Mouse (Mus musculus) adrenal gland (tissue): ENCODE results near the gene Nop2.

Experiments used
- intact Hi-C: fragments of 180-260 bp; cut with DNase I; formaldehyde crosslinking; loops from one replicate; pipeline ENCODE4 v1.15.1; 2025

The Nop2 gene

GRCm38 (mm10) chr6:125148926-125149568, 17.3 kb downstream of the Nop2 start:
- intact Hi-C loops: loop anchor here (5.0 to 10.0 kb wide), 3 partner anchors 43 to 206 kb away; partner anchors contain the start of genes Mrpl51 and Ncapd2

GRCm38 (mm10) chr6:125149569-125149950, 17.9 kb downstream of the Nop2 start:
- intact Hi-C loops: loop anchor here (5.0 to 10.0 kb wide), 3 partner anchors 43 to 205 kb away; partner anchors contain the start of genes Mrpl51 and Ncapd2

GRCm38 (mm10) chr6:125152212-125153017, 20.7 kb downstream of the Nop2 start:
- intact Hi-C loops: no loop called here

DNA sequence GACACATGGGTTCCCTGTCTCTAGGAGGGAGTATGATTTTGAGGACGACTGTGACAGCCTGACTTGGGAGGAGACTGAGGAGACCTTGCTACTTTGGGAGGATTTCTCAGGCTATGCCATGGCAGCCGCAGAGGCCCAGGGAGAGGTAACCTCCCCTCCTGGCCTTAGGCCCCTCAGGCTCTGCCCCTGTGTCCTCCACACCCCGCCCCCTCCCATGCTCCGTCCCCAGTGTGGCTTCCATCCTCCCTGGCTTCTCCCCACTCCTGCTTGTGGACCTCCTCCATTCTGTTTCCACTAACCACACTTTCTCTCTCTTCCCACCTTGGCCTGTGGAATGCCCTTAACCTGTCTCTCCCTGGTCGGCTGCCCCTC, 21.3 kb downstream of the Nop2 start:
- intact Hi-C loops: no loop called here

GRCm38 (mm10) chr6:125153682-125154081, 22.0 kb downstream of the Nop2 start:
- intact Hi-C loops: no loop called here

DNA sequence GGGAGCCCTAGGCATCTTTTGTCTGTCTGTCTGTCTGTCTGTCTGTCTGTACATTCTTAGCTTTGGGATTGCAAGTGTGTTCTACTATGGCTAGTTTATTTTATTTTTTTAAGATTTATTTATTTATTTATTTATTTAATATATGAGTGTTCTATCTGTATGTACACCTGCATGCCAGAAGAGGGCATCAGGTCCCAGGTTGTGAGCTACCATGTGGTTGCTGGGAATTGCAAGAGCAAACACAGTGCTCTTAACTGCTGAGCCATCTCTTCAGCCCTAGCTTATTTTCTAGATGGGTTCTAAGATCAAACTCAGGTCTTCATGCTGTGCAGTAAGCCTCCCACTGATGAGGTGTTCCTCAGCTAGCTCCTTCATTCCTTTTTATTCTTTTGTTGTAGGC, 22.8 kb downstream of the Nop2 start:
- intact Hi-C loops: no loop called here

- intact Hi-C loops: no loop called here
Measured at GRCm38 (mm10) chr6:125155262-125155661, 23.6 kb downstream of the Nop2 start.

DNA sequence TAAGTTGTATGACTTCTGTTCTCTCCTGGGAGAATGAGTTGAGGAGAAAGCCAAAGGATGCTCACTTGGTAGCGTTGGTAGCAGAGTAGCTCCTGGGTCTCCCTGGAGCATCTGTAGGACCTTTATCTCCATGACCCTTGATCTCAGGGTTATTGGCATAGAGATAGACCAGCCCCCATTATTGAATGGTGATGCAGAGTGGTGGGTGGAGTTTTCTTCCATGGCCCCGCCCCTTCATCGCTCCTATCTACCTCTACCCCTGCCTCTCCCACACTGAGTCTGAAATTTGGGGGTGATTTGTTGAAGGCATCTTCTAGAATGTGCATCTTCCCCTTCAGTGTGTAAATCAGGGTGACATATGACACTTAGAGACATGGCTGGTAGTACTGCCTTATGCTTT, 24.8 kb downstream of the Nop2 start:
- intact Hi-C loops: no loop called here

DNA sequence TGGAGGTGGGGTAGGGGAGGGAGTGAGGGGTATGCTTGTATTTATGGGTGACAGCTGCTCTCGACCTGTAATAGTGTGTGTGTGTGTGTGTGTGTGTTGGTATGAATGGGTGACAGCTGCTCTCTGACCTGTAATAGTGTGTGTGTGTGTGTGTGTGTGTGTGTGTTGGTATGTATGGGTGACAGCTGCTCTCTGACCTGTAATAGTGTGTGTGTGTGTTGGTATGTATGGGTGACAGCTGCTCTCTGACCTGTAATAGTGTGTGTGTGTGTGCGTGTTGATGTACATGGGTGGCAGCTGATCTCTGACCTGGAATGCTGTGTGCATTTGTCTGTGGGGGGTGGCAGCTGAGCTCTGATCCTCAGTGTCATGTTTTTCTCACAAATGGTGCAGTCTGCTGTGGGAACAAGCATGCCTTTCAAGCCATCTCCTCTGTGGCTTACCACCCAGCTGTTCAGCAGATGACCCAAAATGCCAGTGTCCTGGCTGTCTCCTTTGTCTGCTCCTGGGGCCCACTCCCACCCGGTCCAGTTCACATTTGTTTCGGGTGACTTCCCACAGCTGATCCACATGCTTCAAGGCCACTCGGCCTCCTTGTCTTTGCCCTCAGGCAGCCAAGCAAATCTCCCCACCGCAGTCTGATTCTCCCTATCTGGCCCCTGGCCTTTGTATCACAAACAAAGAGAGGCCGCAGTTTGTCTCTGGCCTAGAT, 25.4 kb downstream of the Nop2 start:
- intact Hi-C loops: no loop called here

DNA sequence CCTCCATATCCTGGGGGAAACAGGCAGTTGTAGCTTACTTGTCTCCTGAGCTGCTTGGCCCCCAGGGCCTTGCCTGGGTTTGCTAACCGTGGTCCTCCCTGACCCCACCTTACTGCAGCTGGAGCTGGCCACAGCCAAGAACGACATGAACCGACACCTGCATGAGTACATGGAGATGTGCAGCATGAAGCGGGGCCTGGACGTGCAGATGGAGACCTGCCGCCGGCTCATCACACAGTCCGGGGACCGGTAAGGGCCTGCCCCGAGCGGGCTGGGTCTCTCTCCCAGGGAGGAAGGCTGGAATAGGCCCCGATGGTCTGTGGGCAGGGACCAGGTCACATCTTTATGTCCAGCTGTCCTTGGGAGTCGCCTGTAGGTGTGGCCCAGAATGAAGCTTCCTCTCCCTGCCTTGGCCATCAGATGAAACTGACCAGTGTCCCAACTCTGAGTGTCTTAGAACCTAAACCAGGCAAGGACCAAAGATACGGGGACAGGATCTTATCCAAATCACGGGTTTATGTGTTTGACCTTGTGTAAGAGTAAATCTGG, 27.3 kb downstream of the Nop2 start:
- intact Hi-C loops: no loop called here

- intact Hi-C loops: loop anchor here (5.0 kb wide), 2 partner anchors 67 to 112 kb away; no protein-coding TSS in a partner anchor
Measured at GRCm38 (mm10) chr6:125159773-125160557, 28.3 kb downstream of the Nop2 start.

DNA sequence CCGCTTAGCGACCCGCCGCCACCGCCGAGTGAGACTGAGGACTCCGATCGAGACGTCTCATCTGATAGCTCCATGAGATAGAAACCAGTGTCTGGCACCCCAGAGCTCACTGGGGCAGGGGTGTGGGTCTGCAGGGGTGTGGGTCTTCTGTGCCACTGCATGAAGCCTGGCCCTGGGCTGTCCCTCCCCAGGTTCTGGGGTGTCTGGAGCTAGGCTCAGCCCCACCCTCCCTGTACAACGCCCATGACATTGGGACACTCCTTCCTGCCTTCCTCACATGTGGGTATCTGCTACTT, 28.8 kb downstream of the Nop2 start:
- intact Hi-C loops: loop anchor here (5.0 kb wide), 2 partner anchors 67 to 112 kb away; no protein-coding TSS in a partner anchor

DNA sequence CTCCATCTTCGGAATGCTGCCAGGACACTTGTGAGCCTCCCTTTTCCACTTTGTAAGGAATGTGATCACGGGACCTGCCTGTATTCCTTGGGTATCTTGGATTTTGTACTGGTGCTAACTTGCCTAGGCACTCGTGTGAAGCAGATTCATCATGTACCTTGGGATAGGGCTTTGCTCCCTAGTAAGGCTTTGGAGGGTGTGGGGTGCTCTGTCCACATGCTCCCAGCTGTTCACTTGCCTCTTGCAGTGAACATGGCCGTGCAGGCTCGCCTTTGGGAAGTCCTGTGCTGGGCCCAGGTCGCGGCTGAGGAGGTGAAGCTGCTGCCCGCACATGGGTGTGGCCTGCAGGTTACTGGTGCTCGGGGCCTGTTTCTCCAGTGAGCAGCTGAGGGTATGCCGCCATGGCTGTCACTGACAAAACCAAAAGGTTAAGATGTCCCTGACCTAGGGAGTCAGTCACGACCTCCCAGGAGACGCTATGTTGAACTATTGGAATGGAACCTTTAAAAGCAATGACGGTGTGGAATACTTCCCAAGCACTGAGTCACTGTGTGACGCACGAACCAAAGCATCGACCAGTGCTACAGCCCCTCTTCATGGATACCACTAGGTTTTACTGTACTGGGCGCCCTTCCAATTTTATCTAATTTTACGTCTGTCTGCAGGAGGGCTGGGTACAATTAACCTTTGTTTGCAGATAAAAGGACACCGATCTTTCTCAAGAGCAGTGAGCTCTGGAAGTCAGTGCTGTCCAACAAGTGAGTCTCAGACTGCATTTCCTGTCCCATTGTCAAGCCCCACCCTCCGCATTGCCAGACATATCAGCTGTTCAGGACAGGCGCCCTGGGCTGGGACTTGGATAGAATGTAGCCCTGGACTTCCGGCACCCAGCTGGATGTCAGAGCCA, 29.4 kb downstream of the Nop2 start:
- intact Hi-C loops: loop anchor here (5.0 kb wide), 2 partner anchors 66 to 111 kb away; no protein-coding TSS in a partner anchor

DNA sequence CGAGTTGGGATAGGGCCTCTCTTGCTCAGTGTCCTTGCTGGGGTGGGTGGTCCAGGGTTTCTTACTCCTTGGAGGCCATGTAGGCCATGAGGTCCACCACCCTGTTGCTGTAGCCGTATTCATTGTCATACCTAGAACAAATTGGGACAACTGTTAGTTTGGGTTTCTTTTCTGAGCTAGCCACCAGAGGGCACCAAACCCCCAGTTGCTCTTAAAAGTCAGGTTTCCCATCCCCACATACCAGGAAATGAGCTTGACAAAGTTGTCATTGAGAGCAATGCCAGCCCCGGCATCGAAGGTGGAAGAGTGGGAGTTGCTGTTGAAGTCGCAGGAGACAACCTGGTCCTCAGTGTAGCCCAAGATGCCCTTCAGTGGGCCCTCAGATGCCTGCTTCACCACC, 30.3 kb downstream of the Nop2 start:
- intact Hi-C loops: loop anchor here (5.0 kb wide), 2 partner anchors 65 to 110 kb away; no protein-coding TSS in a partner anchor

GRCm38 (mm10) chr6:125162615-125163305, 31.1 kb downstream of the Nop2 start:
- intact Hi-C loops: loop anchor here (5.0 kb wide), 2 partner anchors 65 to 110 kb away; no protein-coding TSS in a partner anchor

DNA sequence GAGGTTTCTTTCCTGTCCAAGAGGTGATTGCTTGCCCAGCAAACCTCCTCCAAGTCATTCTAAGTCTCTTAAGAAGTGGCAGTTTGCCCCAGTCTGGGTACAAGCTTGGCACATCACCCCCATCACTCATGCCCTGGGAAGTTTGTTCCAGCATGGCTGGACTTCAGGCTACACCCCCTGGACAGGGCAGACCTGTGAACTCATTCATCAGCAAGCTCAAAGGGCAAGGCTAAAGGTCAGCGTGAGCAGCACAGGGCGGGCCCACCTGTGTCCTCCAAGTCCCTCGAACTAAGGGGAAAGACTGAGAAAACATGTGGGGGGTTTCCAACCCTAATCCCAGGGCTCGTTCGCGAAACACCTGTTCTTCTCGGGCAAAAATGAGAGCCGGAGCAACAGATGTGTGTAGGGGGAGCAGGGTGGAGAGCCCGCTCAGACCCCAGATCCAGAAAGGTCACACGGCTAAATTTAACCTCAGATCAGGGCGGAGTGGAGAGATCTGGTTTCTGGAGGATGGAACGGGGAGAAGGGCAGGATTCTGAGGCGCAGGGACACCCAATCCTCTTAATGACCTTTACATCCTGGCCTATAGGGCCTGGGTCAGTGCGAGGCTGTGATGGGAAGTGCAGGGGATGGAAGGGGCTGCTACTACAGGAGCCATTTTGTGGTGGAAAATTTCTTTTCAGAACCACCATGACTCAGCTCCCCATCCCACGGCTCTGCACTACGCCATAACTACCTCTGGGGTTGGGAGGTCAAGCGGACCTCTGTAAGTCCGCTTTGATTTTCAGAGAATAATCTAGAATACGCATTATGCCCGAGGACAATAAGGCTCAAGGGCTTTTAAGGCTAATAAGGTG, 32.3 kb downstream of the Nop2 start:
- intact Hi-C loops: loop anchor here (5.0 kb wide), 2 partner anchors 63 to 108 kb away; no protein-coding TSS in a partner anchor

DNA sequence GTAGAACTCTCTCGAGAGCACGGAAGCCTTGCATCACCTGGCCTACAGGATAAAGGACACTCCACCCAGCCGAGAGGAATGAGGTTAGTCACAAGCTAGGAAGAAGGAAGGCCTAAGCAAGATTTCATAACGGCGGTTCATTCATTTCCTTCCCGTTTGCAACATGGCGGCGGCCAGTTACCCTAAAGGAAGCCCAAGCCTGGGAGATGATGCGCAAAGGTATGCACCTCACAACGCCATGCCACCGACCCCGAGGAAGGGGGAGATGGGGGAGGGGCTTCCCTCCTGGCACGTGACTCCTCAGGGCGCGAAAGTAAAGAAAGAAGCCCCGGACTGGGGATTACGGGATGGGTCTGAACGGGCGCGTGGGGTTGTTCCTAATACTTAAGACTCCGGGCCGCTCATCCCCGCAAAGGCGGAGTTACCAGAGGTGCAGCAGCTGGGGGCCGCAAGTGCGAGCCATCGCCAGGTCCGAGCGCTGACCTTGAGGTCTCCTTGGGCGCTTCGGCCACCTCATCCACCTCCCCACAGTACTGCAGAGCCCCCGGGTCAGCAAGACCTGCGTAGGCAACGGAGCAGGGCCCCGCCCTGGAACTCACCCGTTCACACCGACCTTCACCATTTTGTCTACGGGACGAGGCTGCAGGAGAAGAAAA, 33.1 kb downstream of the Nop2 start:
- intact Hi-C loops: loop anchor here (5.0 kb wide), 2 partner anchors 63 to 108 kb away; no protein-coding TSS in a partner anchor
